Mouse (Mus musculus) gastrocnemius, adult 2 months (tissue): ENCODE results near the gene Adat2. TPM values are rescaled to one million over a fixed set of nuclear protein-coding genes. Genes with fewer than 3 reads are reported as not detected.

Source experiments
- DNase-seq: peaks from one replicate; pipeline ENCODE4 v3.0.0; 2022
- H3K27ac ChIP-seq: fragments of 200-600 bp; 2 replicates; pipeline ENCODE4 v1.8.1; 2022; ENCODE audit warnings: mild to moderate bottlenecking
- H3K4me3 ChIP-seq: fragments of 200-600 bp; 2 replicates; pipeline ENCODE4 v1.8.1; 2022; ENCODE audit warnings: mild to moderate bottlenecking, moderate library complexity
- CTCF ChIP-seq: fragments of 200-600 bp; IDR thresholded peaks from 2 replicates; pipeline ENCODE4 v1.8.1; 2022; ENCODE audit warnings: antibody characterized with exemption, mild to moderate bottlenecking, moderate library complexity
- intact Hi-C: fragments of 180-260 bp; cut with DNase I; formaldehyde crosslinking; loops from one replicate; pipeline ENCODE4 v1.15.1; 2025
- total RNA-seq, 2 experiments: library from RNA; stranded (reverse); gene quantifications; 2 replicates each; pipeline ENCODE4 v1.2.3; 2021

Adat2 gene
- total RNA-seq, 2 experiments from 2014 or later, result 2.9 to 3.3 TPM

GRCm38 (mm10) chr10:13600926-13601325 lies 48.2 kb downstream of the Adat2 start:
- intact Hi-C loops, result no loop called here
- Histone ChIP-seq H3K4me3 (no peak overlapping the region), H3K27ac (no peak overlapping the region)
- TF ChIP-seq CTCF, result no peak
- DNase-seq, result no peak

Other genes with a start within 250 kb of the Adat2 start
- gene Phactr2, start 78.5 kb upstream of the Adat2 start, total RNA-seq, result 10 to 100 TPM; 16.0 to 19.6 TPM
- 10 to 100 TPM; 11.4 to 15.1 TPM for gene Fuca2, start 53.4 kb upstream of the Adat2 start, total RNA-seq
- 10 to 100 TPM in 1 of 2 experiments, 1 to 10 TPM in 1; 8.7 to 10.2 TPM for gene Pex3, start 248 bp downstream of the Adat2 start, total RNA-seq